Mouse (Mus musculus) granulocyte monocyte progenitor cell, adult 5-6 weeks (primary cell): ENCODE data around the gene Ccdc162. TPM values are rescaled to one million over a fixed set of nuclear protein-coding genes. Genes with fewer than 3 reads are reported as not detected.
A peak's percentile ranks its signal among the peaks of the same experiment; 100 is the strongest.

ENCODE experiments used
- ATAC-seq: replicated peaks from 2 replicates; pipeline ENCODE4 v1.8.0; 2016; ENCODE audit warnings: mild to moderate bottlenecking, moderate TSS enrichment, inconsistent platforms; ENCODE audit not compliant: poor library complexity, severe bottlenecking
- total RNA-seq, 2 experiments: library from RNA; stranded (forward) in 1 of 2; stranded (reverse) in 1 of 2; fragments of 200-712, 200-1000 nt in 1 of 2; fragments of >200 nt in 1 of 2; fragmentation: Nextera tagmentation in 1 of 2; gene quantifications; 2 replicates each; pipeline ENCODE4 v1.2.3; 2014 to 2017

Ccdc162 gene
- total RNA-seq (2014; fragmentation: Nextera tagmentation) = 9.7 TPM in 1 of 2 replicates, not detected in the other
- 0.05 and 0.56 TPM in 2 replicates for total RNA-seq (2017)

DNA sequence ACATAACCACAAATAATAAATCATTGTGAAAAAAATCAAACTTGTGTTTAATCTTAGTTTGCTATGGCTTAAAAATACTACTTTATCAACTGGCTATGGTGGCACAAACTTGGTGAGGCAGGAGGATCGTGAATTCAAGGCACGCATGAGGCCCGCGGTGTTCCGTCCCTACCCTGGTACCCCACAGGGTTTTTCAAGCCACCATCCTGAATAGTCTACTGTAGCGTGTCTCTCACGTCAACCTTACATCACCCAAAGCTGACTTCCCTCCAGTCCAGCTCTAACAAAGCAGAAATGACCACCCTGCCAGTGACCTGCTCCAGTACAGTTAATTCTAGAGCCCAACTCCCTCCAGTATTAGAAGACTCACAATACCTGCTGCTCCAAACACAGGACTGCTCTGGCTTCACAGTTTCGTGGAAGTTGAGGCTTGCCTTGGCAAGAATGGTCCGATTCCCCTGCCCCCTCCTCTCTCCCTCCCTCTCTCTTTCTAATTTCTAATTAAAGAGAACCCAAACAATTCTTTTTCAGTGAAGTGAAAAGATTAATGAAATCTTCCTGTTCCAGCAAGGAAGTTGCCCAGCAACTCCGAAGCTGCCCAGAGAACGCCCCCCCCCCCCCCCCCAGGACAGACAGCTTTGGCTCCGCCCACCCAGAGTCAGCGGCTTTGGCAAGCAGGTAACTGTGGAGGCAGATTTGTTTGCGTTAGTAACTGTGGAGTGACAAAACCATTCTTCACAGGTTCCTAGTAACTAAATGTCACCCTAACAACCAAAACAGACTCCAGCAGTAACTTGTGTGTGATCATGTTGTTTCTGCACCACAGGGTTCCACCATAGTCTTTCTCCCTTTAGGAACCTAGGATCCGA is at the start of gene Ccdc162:
Gene Ccdc162, minus strand, starts transcription at position 606 of the 869 bp plus-strand sequence.
- no peak for ATAC-seq

- no peak for ATAC-seq
Measured at GRCm38 (mm10) chr10:41765586-41765985, 49.2 kb upstream of the Ccdc162 start.

- no peak for ATAC-seq
Measured at GRCm38 (mm10) chr10:41763741-41764385, 47.4 kb upstream of the Ccdc162 start.

DNA sequence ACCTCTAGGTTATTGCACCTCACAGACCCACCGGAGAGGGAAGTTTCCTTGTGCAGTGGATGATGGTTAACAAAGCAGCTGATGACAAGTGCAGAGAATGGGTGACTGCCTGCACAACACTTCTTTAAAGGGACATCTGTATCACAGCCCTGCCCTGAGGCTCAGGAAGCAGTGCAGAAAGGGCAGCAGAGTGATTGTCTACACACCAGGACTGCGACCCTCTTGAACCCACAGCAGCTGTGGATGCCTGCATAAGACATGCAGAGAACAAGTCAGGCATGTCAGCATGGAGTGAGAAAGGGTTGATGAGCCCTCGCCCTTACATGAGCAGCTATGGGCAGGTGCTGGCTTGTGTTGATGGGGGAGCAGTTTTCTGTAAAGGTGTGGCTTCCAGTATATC is 44.4 kb upstream of the Ccdc162 start:
- no peak for ATAC-seq

DNA sequence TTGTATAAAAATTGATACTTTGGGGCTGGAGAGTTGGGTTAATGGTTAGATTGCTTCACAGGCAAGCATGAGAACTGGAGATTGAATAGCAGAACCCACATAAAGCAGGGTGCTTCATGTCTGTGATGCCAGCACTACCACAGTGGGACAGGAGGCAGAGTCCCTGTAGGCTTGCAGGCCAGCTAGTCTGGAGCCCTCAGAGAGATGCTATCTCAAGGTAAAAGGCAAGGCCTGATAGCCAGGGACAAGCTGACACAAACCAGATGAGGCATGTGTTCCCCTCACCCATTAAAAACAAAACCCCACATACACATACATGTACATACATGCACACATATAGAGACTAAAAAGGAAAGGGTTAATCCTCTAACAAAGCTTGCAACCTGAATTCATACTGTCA is 41.6 kb upstream of the Ccdc162 start:
- ATAC-seq = no peak

DNA sequence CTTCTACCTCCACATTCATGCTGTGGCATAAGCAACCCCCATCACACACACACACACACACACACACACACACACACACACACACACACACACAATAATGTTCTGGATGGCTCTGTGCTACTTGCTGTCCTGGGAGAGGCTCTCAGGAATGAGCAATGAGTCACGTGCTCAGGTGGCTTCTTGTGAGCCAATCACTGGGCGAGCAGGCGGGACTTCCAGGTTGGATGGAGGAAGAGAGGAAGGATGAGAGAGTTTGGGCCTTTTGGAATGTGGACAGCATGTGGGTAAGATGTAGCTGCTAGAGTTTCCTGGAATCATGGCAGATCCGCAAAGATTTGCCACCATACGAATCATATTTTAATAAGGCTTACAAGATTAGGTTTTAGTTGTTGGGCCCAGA is 40.8 kb upstream of the Ccdc162 start:
- ATAC-seq = no peak

DNA sequence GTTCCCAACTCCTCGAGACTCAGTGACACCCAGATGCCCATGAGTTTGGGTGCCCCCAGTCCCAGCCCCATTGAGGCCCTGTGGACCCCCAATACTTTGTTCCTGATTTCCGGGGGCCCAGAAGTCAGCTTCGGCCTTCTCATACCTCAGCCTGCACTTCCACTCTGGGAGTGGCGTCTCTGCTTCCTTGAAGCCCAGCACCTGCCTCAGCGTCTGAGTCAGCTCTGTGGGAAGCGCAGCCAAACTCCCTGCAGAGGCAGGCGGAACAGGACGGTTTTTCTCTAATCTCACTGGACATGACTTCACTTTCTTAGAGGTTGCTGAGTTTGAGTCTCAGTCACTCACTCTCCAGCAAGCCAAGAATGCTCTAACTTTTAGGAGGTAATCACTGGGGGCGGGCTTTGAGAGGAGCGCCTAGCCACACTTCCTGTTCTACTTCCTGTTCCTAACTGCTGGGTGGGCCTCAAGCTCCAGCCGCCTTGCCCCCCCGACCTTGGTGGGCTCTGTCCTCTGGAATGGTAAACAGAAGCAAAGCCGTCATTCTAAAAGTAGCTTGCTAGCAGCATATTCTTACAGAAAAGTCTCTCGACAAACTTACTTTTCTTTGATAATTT is 35.5 kb upstream of the Ccdc162 start:
- peak; percentile 90 for ATAC-seq

DNA sequence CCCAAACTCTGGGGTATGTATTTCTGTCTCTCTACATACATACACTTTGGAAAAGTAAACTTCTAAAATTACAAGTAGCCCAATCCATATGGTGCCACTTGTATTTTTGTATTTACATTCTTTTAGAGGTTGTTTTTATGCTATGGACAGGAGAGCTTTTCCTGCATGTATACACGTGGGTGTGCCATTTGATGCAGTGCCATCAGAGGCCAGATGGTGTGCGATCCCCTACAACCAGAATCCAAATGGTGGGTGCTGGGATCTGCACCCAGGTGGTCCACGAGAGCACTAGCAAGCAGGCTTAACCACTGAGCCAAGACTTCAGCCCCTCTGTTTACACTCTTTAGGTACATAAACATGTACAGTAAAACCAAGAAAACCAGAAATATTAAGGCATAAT is 32.9 kb upstream of the Ccdc162 start:
- no peak for ATAC-seq

DNA sequence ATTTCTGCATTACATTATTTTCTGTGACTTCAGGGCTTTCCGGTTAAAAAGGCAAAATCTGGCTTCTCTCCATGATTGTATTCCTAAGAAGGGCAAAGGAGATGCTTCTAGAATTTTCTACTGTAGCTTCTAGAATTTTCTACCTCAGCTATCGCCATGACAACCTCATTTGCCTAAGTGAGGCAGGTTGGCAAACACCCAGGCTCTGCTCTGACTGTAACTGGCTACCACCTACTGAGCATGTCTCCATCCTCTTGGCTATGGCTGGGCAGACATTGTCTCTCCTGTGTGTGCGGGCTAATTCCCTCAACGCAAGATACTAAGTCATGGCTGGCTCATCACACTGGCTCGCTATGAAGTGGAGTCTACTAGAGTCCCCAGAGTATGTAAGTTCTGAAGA is 30.1 kb upstream of the Ccdc162 start:
- ATAC-seq = no peak

DNA sequence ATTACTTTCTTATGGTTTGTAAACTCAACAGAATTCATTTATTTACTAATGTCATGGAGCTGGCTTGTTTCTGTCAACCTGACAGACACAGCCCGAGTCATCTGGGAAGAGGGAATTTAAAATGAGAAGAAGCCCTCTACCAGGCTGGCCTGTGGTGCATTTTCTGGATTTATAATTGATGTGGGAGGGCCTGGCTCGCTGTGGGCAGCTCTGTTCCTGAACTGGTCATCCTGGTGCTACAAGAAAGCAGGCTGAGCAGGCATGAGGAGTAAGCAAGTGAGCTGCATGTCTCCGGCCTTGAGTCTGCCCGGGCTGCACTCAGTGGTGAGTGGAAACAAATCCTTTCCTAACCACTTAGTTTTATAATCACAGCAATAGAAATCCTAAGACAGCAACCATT is 27.6 kb upstream of the Ccdc162 start:
- ATAC-seq = no peak

DNA sequence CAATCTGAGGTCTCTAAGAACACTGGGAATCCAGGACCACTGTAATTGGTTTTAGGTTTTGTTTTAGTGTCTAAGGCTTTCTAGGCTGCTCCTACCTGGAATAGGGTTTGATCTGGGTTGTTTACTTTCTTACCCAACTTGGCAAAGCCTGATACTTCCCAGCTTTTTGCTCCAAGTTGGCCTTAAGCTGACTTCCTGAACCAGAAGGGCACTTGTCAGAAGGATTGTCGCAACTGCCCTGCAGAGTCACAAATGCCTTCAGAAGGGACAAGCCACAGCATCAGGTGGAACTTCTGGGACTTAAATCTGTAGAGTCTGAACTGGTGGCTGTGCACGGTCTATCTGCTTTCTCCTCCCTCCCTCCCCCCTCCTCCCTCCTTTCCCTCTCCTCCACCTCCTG is 23.8 kb upstream of the Ccdc162 start:
- ATAC-seq = no peak

DNA sequence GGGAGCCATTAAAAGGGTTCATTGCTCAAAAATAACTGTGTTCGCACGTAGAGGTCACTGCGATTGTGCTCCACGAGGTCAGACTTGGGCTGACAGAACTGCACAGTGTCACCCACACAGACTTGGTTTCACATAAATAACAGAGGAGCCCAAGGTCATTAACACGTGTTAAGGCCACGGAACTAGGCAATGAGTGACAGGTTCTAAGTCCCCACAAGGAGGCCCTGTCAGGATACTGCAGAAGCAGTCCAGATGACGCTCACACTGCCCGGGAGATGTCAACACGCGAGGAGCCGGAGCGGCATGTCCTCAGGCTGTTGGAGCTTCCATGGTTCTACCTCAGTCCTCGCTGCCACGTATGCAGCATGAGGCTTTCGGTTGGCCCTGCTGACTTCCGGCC is 20.8 kb upstream of the Ccdc162 start:
- no peak for ATAC-seq

- no peak for ATAC-seq
Measured at GRCm38 (mm10) chr10:41735398-41735797, 19.0 kb upstream of the Ccdc162 start.

- ATAC-seq = no peak
Measured at GRCm38 (mm10) chr10:41733214-41733613, 16.8 kb upstream of the Ccdc162 start.

DNA sequence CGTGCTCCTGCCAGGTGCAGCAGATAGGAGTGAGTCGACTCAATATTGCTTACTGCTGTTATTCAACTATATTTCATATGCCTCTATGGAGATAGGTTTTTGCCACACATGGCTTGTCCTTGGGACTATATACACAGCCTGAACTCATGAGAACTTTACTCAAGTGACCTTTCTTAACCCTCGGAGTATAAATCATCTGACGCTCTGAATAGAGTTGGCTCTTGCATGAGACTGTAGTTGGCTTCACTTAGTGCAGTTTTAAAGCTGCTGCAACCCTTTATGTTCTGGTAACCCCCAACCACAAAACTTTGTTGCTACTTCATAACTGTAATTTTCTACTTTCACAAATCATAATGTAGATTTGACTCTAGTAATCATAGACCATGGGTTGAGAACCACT is 15.5 kb upstream of the Ccdc162 start:
- no peak for ATAC-seq

DNA sequence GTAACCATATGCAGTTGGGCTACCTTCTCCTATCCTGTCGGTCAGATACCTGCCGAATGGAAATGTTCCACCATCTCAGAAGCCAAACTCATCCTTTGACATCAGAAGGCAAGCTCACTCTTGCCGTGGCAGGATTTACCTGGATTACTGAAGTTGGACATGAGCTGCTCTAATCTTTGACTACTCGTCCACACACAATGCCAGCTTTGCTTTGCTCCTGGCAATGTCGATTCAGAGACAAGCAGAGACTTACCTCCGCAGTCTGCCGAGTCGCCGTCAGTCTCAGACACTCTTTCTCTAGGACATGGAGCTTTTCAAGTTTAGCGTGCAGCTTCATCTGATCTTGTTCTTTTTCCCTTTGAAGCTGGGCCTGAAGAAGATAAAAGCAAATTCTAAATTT is 14.3 kb upstream of the Ccdc162 start:
- ATAC-seq = no peak

DNA sequence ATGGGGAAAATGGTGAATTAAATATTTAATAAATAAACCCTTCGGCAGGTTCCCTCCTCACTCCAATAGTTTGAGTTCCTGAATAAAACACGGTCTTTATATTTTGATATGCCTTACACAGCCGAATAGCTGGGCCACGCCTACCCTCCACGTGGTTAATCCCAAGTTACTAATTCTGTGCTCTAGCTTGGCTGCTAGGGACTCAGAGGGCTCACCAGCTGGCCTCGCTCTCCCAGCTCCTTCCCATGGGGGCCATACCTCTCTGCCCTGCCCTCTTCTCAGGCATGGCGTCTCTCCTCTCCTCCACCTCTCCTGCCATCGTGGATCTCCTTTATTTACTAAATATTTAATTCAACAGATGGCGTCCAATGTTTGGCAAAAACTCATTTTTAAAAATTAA is 9.8 kb upstream of the Ccdc162 start:
- no peak for ATAC-seq

DNA sequence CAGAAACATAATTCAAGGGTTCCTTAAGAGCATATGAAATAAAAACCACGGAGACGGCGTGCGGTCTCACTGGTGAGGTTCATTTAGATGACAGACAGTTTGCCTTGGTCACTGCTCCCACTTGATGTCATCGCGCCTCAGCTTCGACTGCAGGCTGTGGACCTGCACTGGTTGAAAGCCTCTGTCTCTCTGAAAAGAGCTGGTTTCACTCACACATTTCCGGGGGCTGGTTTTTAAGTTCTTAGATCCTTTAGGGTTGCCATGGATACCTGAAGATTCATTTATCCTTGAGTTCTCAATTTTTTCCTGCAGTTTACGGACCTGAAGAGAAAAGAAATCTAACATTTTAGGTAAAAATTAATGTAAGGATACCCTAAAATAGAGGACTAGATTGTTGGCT is 3.2 kb upstream of the Ccdc162 start:
- ATAC-seq = no peak

DNA sequence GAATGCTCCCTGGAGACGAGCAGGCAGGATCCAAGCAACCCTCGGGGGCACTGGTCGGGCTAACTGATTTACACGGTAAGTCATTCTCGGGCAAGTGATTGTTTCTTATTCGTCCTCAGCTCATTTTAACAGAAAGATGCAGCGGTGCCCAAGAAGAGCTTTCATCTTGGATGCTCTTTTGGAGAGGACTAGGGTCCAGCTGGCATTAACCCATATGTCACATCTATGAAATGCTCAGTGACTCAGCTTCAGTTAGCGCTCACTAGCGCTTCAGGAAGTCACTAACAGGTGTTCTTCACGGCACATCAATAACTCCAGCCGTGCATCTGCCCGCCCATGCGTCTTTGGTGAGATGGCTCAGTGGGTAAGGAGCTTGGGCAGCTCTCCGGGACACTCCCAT is 877 bp downstream of the Ccdc162 start:
- ATAC-seq = no peak

DNA sequence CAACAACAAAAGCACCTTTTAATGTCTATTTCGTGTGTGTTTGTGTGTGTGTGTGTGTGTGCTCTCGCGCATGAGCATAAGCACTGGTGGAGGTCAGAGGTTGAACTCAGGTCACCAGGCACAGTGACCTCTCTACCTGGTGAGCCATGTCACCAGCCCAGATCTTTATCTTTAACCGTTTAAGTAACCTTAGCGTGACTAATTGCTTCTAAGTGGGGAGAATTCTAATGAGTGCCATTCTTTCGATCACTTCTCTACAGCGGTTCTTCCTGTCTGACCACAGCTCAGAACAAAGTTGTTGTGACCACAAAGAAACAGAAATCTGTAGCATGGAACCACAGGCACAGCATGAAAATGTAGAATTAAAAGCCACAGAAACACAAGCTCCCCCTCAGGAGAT is 5.0 kb downstream of the Ccdc162 start:
- ATAC-seq = peak; percentile 56

DNA sequence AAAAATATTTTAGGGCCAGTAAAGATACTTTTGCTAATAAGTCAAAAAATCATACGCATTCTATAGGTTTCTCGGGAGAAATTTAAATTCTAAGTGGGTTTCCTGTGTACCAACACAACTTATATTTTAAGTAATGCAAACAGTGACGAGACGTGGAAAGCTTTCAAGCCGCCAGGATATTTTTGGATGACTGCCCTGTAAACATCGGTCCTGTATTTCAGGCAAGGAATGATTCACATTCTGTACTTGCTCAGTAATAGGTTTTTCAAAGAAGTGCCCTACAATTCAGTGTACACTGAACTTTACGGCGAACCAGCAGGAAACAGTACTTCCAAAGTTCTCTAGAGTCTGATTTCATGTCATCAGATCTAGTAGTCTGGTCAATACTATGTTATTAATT is 5.7 kb downstream of the Ccdc162 start:
- ATAC-seq = no peak
